Mouse (Mus musculus): ENCODE measurements around the gene Sox5. TPM values are rescaled to one million over a fixed set of nuclear protein-coding genes. Genes with fewer than 3 reads are reported as not detected.
A peak's percentile ranks its signal among the peaks of the same experiment; 100 is the strongest.

Sox5 gene
- total RNA-seq, 2 experiments from 2014 or later, result 3.4 to 5.5 TPM

- DNase-seq, result no peak
- intact Hi-C loops (cut with DNase I), result no loop called here
Measured at GRCm38 (mm10) chr6:144076376-144076775, 705.4 kb downstream of the Sox5 start.

GRCm38 (mm10) chr6:144075327-144075941 lies 706.3 kb downstream of the Sox5 start:
- intact Hi-C loops (cut with DNase I), result no loop called here
- DNase-seq, result no peak

DNA sequence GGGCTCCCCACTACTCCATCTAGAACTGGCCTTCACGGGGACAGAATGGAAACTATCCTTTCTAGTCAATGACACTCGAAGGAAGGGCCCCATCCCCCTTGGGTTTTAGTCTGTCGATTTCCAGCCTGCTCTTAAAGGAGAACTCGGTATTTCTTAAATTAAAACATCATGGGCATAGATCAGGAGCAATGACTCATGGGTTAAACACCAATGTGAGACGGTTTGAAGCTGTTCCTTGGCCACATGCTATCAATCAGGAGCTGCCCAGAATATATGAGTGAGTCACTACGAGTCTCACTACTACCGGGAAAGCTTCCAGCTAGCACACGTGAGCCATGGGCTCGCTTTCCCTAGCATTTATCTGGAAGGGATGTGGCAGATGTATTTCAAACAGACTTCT lies 707.0 kb downstream of the Sox5 start:
- intact Hi-C loops (cut with DNase I), result no loop called here
- DNase-seq, result peak; percentile 73 to 77

DNA sequence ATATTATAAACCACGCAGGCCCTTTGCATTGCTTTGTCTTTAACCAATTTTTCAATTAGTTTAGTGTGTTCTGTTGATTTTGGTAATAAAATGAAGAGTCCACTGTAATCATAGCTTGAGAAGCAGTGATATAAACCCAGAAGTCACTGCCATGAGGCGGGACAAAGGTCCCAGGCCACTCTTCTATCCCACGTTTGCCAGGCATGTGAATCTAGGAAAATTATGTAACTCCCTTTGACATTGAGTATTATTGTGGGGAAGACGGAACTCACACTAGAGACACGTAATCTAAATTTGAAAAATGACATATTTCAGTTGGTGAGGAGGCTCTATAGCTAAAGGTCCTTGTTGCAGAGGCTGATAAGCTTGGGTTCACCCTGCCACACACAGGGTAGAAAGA lies 711.3 kb downstream of the Sox5 start:
- DNase-seq, result no peak
- intact Hi-C loops (cut with DNase I), result no loop called here

GRCm38 (mm10) chr6:144067491-144067890 lies 714.3 kb downstream of the Sox5 start:
- DNase-seq, result no peak
- intact Hi-C loops (cut with DNase I), result no loop called here

DNA sequence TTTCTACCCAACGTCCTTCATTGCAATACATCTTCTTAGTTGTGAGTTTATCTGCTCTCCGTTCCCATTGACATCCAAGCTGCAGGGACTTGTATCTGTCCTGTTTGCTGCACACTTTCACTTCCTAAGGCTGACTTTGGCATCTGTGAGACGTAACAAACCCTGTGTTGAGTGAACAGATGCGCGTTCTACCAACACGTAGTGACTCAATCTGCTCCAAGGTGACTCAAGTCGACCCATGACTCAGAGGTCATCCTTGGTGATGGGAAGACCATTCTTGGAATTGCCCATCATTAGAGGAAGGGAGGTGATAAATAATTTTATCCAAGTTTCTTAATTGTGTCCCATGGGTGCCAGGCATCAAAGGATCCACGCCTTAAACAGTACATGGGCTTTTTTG lies 719.3 kb downstream of the Sox5 start:
- no peak for DNase-seq
- intact Hi-C loops (cut with DNase I), result no loop called here

GRCm38 (mm10) chr6:144061814-144062213 lies 720.0 kb downstream of the Sox5 start:
- DNase-seq, result no peak
- intact Hi-C loops (cut with DNase I), result no loop called here

DNA sequence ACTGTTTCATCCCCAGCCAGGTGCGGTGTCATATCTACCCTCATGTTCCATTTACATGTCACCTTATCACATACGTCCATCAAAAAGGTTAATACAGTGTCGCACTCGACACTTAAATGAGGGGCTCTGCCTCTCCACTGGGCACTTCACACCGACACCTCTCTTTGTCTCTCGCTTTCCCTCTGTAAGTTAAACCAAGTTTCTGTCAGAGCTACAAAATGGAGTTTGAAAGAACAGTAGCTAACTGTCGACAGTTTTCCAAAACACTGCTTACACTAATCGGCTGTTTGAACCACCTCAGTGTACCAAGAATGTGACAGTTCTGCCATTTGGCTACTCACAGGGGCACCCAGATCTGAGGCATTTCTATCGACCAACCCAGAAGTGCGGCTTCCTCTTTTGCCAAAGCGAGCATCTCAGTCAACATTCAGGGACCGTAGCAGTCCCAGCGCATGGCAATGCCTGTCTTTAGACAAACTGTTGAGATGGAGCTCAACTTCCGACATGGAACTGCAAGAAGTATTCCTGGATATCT lies 724.6 kb downstream of the Sox5 start:
- DNase-seq, result peak in 1 of 2 experiments; percentile 9
- intact Hi-C loops (cut with DNase I), result no loop called here

DNA sequence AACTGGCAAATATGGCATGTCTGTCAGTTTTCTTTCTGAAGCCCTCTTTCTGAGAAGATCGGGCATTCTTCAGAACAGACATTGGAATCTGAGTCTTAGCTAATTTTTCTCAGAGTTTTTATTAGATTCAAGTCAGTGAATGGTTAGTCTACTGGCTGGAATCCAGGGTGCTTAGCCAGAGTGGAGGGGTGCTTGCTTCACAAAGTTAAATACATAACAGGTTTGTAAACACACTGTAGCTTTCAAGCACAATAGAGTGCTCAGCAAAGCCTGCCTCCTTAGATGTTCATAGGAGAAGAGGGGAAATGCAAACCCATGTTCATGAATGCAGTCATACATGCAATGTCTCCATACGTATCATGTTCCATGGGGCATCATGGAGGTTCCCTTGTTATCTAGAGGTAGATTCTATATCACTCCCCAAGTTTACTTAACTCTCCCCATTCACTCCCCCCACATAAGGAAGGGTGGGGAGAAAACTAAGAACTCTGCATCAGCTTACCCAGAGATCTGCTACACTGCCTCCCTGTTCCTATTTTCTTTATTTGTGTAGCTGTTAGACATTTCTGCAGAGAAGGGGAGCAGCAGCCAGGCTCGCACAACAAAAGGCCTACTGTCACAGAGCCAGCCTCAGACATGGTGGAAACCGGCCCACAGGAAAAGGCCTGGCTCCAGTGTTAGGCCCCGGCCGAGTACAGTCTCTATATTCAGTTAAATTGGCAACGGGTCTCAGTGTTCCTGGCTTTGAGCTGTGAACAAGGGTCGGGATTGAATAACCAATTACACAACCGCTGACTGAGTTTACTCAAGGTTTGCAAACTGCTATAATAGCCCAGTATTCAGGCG lies 725.3 kb downstream of the Sox5 start:
- intact Hi-C loops (cut with DNase I), result no loop called here
- peak; percentile 77 to 80 for DNase-seq

DNA sequence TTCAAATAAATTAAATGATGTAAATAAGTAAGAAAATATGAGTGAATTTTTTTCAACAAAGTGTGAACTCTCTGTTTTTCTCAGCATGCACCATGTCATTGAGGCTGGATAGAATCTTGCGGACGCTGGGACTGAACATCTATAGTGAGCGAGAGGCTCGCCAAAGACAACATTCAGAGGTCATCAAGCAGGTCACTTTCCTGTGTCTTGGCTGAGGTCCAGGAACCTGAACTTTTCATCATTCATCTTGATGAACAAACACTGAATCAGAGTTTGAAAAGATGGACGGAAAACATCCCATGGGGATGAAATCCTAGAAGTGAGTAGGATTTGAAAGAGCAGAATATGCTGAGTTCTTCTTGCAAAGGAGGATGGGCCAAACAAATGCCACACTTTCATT lies 729.3 kb downstream of the Sox5 start:
- intact Hi-C loops (cut with DNase I), result no loop called here
- DNase-seq, result no peak

GRCm38 (mm10) chr6:144051316-144051715 lies 730.5 kb downstream of the Sox5 start:
- intact Hi-C loops (cut with DNase I), result no loop called here
- DNase-seq, result no peak

GRCm38 (mm10) chr6:144048201-144048924 lies 733.4 kb downstream of the Sox5 start:
- DNase-seq, result no peak
- intact Hi-C loops (cut with DNase I), result no loop called here

GRCm38 (mm10) chr6:144045503-144045902 lies 736.3 kb downstream of the Sox5 start:
- intact Hi-C loops (cut with DNase I), result no loop called here
- DNase-seq, result peak; percentile 8 to 28

- no peak for DNase-seq
- intact Hi-C loops (cut with DNase I), result no loop called here
Measured at GRCm38 (mm10) chr6:144044381-144044780, 737.4 kb downstream of the Sox5 start.

DNA sequence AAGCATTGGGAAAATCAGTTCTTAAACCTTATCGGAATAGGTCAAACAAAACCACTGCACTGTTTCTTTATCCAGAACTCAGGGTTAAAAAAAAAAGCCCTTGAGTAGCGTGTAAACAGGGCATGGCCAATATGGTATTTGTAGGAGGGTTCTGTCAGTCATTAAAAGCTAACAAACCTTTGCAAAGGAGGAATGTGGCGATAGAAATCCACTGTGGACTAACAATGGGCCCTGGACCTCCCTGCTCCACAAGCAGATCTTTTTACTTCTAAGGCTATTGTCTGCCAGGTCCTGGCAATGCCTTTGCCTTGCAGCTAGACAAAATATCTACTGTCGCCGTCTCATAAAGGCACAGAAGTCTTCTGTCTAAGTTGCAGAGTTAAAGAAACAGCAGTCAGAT lies 738.8 kb downstream of the Sox5 start:
- DNase-seq, result peak in 1 of 2 experiments; percentile 9
- intact Hi-C loops (cut with DNase I), result no loop called here

GRCm38 (mm10) chr6:144041941-144042340 lies 739.8 kb downstream of the Sox5 start:
- intact Hi-C loops (cut with DNase I), result no loop called here

DNA sequence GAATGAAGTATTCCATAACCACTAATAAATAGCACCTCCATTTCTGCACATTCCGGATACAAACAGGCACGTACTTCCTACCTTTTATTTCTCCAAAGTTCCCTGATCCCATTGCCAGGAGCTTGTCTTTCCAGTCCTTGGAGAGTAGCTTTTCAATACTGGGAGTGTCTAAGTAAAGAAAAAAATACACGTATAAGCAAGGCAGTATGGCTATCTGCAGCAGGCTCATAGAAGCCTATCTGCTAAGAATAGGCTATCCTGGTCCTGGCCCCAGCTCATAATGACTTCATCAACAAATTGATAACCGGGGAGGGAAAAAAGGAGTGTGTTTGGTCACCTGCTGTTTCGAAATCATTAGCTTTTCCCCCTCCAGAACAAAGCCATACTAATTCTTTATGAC lies 740.6 kb downstream of the Sox5 start:
- DNase-seq, result no peak
- intact Hi-C loops (cut with DNase I), result no loop called here

More at GRCm38 (mm10) chr6:144041941-144042340, 739.8 kb downstream of the Sox5 start:
- no peak for DNase-seq

DNA sequence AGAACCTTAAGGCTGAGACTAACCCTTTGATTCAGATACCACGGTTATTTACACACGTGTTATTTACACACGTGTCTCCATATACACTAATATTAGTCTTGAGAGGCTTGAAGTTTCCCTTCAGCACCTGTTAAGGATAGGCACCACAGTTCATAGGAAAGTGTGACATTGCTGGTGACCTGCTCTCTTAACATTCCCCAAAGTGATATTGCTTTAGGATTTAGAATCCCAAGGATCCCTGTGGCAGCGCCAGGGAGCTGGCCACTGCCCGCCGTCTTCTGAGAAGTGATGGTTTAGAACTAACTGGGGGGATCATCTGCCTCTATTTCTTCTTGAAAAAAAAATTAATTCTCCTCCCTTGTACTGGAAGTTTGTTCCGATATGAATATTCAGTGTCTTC lies 741.4 kb downstream of the Sox5 start:
- intact Hi-C loops (cut with DNase I), result no loop called here

DNA sequence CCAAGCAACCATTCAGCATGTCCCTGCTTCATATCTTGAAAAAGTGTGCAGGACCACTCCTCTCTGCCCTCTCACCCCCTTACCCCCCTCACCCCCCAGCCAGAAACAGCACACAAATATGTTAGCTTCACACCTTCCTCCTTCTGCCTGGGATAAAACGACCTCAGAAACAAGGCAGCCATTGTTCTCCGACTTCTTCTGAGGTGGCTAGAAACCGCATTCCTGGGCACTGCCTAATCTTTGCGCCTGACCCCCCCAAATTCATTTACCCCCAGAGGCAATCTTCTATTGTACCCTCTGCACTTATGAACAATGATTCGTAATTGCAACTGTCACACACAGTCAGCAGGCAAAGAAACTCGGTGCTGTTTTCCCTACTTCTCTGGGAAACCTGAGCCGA lies 742.6 kb downstream of the Sox5 start:
- DNase-seq, result no peak
- intact Hi-C loops (cut with DNase I), result no loop called here

More for the DNA sequence above, 741.4 kb downstream of the Sox5 start:
- DNase-seq, result no peak

- DNase-seq, result no peak
- intact Hi-C loops (cut with DNase I), result no loop called here
Measured at GRCm38 (mm10) chr6:144033191-144033590, 748.6 kb downstream of the Sox5 start.

- intact Hi-C loops (cut with DNase I), result no loop called here
- no peak for DNase-seq
Measured at GRCm38 (mm10) chr6:144016929-144017328, 764.8 kb downstream of the Sox5 start.

Measured in heart, postnatal 10 days (tissue).